Mouse (Mus musculus) urinary bladder, postnatal 36 days (tissue): ENCODE data around the gene Ccdc158.

Source experiments
- DNase-seq, 2 experiments: peaks; one replicate each; pipeline ENCODE4 v3.0.0; 2022; ENCODE audit warnings: low spot score in 2 of 2, mixed read lengths in 1 of 2

The Ccdc158 gene

GRCm38 (mm10) chr5:92674859-92675573 lies at the start of gene Ccdc158:
Gene Ccdc158 (minus strand): TSS chr5:92675271.
- peak; percentile 66 to 74 for DNase-seq

DNA sequence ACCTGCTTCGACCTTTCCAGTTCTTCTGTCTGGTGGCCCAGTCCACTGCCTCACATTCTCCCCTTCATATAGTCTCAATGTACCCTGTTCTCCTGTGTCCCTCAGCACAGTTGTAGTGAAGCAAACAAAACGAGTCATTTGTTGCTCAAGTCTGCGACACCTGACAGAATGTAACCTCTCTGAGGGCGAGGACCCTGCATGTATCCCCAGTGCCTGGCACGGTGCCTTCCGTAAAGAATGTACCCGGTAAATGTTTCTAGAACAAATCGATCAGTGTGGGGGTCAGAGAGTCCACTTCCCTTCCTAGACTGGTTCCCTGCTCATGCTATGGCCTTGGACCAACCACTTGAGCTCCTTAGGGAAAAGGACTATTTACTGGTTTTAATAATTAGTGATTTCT lies 46.5 kb upstream of the Ccdc158 start:
- no peak for DNase-seq

- DNase-seq, result no peak
These were observed 43.8 kb upstream of the Ccdc158 start for GRCm38 (mm10) chr5:92718856-92719255.

DNA sequence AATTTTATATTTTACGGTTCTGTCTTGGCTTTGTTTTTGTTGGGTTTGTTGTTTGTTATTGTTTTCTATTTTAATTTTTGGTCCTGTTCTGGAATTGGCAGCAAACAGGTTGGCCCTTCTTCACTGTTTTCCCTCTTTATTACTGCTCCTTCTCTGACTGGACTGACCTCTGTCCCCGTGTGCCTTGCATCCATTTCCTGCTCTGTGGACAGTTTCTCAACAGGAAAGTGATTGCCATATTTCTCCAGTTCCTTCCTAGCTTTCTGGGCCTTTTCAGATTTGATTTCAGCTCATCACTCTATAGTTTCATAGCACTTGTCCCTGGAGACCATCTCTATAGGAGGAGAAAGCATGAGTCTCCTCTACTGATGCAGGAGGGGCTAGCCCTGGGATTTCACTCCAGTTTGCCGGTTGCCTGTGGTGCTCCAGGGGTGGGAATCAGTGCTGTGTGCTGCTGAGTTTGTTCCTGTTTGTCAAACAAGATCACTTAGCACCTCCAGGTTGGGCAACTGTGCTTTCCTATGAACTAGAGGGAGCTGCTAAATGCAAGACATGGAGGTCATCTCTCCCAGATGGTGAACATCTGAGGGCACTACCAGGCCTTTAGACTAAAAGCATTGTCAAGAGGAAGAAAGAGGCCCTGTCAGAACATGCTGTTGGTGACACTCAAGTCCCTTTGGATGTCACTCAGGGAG lies 42.7 kb upstream of the Ccdc158 start:
- no peak for DNase-seq

- no peak for DNase-seq
These were observed 40.8 kb upstream of the Ccdc158 start for GRCm38 (mm10) chr5:92715890-92716289.

DNA sequence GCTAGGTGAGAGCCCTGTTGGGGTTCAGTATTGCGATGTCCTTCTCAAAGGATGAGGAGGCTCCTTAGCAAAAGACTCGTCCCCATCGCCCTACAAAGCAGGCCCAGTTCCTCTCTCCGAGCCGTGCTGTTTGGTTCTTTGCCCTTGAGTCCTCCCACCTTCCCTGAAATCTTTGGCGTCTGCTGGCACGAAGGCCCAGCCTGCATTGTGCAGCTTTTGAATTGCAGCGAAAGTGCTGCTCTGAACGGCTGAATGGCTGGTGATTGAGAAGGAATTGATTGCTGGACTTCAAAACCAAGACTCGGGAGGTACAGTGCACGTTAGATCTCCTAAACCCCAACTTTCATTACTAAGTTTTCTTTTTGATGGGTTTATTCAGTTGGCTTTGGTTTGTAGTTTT lies 40.2 kb upstream of the Ccdc158 start:
- DNase-seq, result no peak

DNA sequence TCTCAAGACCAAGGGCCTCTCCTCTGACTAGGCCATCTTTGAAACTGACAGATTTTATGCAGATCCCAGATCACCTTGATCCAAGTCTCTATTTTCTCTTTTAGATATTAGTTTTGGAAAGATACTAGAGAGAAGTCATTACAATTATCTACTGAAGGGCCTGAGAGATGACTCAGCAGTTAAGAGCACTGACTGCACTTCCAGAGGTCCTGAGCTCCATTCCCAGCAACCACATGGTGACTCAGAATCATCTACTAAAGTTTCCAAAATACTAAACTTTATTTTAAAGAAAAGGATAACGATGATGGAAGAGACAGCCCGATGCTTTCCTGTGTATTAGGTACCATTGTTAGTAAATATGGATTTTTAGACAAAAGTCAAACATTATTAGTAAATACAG lies 39.8 kb upstream of the Ccdc158 start:
- DNase-seq, result no peak

DNA sequence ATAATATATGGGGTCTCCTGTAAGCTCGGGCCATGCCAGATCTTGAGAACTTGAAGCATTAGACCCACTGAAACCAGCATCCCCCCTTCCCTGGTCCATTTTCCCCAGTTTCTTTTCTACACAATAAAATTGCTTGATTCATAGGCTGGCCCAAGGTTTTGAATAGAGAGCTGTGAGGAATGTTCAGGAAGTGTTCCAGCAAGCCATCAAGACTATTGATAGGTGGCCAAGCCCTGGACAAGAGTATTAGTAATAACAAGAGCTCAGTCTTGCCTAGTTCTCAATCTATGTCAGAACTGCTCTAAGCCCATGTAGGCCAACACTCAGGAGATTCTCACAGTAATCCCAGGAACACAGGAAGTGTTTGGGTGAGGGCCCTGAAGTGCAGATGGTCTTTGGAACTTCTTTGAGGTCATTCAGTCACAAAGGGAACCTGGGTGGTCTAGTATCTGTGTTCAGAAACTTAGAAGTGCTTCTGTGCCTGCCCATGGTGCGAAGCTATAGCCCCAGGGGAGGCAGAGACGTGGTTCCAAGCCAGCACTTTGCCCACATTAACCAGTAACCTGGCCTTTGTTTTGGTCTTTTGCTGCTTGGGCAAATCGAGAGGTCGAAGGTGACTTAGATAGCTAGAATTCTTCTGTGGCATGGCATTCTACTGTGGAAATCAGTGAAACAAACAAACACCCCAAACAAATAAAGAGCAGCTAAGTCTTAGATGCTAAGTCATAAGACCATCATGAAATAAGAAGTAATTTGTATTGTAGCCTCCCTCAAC lies 37.7 kb upstream of the Ccdc158 start:
- no peak for DNase-seq

- DNase-seq, result no peak
These were observed 36.7 kb upstream of the Ccdc158 start for GRCm38 (mm10) chr5:92711666-92712290.

DNA sequence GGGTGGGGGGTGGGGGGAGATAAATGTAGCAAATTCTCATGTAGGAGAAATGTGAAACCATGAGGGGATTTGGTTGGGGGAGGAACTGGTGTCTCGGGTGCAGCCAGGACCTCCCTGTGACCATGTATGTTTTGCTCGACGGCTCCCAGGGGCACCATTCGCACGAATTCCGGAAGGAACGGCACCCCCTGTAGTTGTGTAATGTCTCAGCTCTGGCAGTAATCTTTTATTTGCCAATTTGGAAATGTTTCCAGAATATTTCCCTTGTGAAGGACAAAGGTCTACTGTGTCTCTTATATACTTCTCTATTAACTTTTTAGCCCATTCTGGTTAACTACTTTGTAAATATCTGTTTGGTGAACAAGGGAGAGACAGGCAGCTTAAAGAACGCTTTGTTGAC lies 35.7 kb upstream of the Ccdc158 start:
- DNase-seq, result peak in 1 of 2 experiments; percentile 17

DNA sequence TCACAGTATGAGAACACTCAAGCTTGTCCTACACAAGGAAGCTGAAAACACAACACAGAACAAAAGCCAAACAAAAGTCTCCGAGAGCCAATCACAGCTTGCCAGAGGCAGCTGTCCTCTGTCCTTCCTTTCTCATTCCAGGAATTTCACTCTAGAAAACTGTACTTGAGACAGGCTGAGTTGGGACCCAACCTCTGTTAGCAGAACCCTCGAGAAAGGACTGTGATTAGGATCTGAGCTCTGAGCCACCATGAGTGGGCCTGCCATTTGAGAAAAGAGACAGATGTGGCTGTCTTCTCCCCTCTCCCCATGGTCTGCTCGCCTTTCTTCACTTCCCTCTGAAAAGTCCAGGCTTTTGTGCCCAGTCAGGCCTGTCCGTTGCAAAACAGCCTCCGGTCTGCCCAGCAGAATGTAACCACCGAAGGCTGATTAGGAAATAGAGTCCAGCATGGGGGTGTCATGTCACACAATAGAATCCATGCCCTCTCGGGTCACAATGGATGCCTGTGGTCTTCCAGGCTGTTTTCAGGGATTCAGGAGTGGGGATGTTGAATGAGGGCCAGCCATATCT lies 32.9 kb upstream of the Ccdc158 start:
- DNase-seq, result peak in 1 of 2 experiments; percentile 6

- DNase-seq, result no peak
These were observed 28.6 kb upstream of the Ccdc158 start for GRCm38 (mm10) chr5:92703671-92704070.

GRCm38 (mm10) chr5:92701750-92702149 lies 26.7 kb upstream of the Ccdc158 start:
- DNase-seq, result no peak

DNA sequence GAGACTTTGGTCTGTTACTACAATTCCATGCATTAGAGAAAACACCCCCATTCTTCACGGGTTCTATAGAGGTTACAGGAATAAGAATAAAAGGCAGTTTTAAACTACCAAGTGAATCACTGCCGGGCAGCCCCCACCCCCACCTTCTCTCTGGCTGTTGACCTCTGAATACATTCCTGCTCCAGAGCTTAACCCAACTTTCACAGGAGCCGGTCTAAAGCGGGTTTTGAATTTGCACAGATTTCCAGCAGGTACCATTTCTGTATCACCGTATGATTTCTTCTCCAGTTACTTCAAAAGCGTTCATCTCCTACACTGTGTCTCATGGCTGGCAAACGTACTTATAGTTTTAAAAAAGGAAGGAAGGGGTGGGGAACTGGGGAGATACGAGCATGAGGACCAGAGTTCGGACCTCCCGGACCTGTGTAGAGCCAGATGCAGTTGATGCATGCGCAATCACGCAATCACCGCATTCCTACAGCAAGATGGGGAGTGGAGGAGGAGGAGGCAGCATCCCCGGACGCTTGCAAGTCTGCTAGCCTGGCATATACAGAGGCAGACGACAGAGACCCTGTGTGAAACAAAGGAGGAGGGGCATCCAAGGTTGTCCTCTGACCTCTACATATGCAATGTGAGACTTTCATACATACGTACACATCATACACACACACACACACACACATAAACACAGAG lies 23.9 kb upstream of the Ccdc158 start:
- no peak for DNase-seq

GRCm38 (mm10) chr5:92698131-92698836 lies 23.2 kb upstream of the Ccdc158 start:
- DNase-seq, result no peak

DNA sequence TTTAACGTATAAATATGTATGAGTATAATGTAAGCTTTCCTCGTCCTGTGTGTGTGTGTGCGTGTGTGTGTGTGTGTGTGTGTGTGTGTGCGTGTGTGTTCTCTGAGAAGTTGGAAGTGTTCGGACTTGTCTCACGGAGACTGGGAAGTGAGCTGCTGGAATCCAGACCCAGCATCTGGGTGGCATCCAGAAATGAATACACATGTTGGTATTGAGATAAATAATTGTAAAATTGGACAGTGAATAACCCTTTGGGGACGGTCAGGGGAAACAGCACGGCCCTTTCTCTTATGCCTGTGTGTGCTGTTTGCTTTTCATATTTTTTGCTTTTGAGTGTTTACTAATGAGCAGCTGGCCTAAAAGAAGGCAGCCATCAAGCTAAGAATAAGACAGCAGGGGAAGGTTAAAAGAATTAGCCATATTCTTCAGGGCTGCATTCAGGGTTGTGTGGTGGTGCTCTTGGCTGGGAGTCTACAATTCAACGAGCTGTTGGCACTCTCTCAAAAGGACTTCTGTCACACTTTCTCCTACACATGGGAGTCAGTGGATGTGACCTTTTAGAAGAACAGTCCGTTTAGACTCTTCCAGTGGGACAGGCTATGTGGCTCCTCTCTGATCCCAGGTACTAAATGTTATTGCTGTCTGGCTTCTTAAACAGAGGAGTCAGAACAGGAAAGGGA lies 19.4 kb upstream of the Ccdc158 start:
- DNase-seq, result no peak

- no peak for DNase-seq
These were observed 18.7 kb upstream of the Ccdc158 start for GRCm38 (mm10) chr5:92693744-92694143.

- DNase-seq, result no peak
These were observed 17.3 kb upstream of the Ccdc158 start for GRCm38 (mm10) chr5:92692206-92693007.

DNA sequence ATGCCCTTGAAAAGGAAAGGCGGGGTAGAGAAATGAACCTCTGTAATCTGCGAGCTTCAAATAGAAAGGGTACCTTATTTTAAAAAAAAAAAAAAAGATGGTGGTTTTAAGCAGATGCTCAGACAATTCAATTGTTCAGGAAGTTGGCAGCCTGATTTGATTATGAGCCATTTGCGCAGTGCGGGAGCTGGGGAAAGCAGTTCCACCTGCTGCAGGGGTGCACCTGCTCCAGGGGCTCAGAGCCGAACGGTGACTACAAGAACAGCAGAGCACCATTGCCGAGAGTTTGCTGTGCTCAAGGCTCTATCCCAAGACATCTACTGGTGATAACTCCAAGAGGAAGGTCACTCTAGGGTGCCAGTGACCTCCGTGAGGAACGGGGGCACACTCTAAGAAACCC lies 13.5 kb upstream of the Ccdc158 start:
- no peak for DNase-seq
